Mouse (Mus musculus) MEL (cell line): Measurements from ENCODE around the gene Nxpe2. TPM values are rescaled to one million over a fixed set of nuclear protein-coding genes. Genes with fewer than 3 reads are reported as not detected.

Experiments used
- DNase-seq: peaks from one replicate; pipeline ENCODE4 v3.0.0; 2011; ENCODE audit warnings: low read depth, low spot score
- H3K27ac ChIP-seq: 2 replicates; pipeline ENCODE4 v1.5.1; 2012; ENCODE audit warnings: low read depth, mild to moderate bottlenecking, control low read depth, low read length, moderate library complexity; ENCODE audit not compliant: control insufficient read depth
- H3K27me3 ChIP-seq, 2 experiments: fragments of 150-350 bp in 1 of 2; sonication (generic) in 1 of 2; 2 replicates each; pipeline ENCODE4 v1.6.1; 2012; ENCODE audit warnings: low read length in 2 of 2, mild to moderate bottlenecking in 2 of 2, improper control_type of control experiment in 1 of 2, moderate library complexity in 1 of 2; ENCODE audit not compliant: insufficient read depth in 2 of 2, control insufficient read depth in 1 of 2
- H3K36me3 ChIP-seq, 2 experiments: 2 replicates each; pipeline ENCODE4 v1.6.1; 2012 to 2014; ENCODE audit warnings: low read length in 2 of 2, improper control_type of control experiment in 1 of 2, inconsistent platforms in 1 of 2, mild to moderate bottlenecking in 1 of 2; ENCODE audit not compliant: insufficient read depth in 2 of 2, control insufficient read depth in 1 of 2
- H3K4me1 ChIP-seq, 2 experiments: fragments of 150-350 bp in 1 of 2; sonication (generic) in 1 of 2; 2 replicates each; pipeline ENCODE4 v1.6.1; 2012; ENCODE audit warnings: low read length in 2 of 2, improper control_type of control experiment in 1 of 2, mild to moderate bottlenecking in 1 of 2; ENCODE audit not compliant: insufficient read depth in 2 of 2, control insufficient read depth in 1 of 2
- H3K4me3 ChIP-seq, 2 experiments: fragments of 150-350 bp in 1 of 2; sonication (generic) in 1 of 2; 2 replicates each; pipeline ENCODE4 v1.5.1; 2012; ENCODE audit warnings: low read depth in 2 of 2, low read length in 2 of 2, mild to moderate bottlenecking in 2 of 2, moderate library complexity in 2 of 2, control low read depth in 1 of 2, improper control_type of control experiment in 1 of 2; ENCODE audit not compliant: control insufficient read depth in 1 of 2, insufficient read depth in 1 of 2
- H3K79me2 ChIP-seq: 2 replicates; pipeline ENCODE4 v1.6.1; 2012; ENCODE audit warnings: mild to moderate bottlenecking, low read length, moderate library complexity; ENCODE audit not compliant: control insufficient read depth, poor library complexity, insufficient read depth
- H3K9ac ChIP-seq: 2 replicates; pipeline ENCODE4 v1.6.1; 2012; ENCODE audit warnings: low read depth, mild to moderate bottlenecking, control low read depth, low read length, moderate library complexity; ENCODE audit not compliant: control insufficient read depth, poor library complexity, severe bottlenecking
- H3K9me3 ChIP-seq: fragments of 150-350 bp; sonication (generic); replicated peaks from 2 replicates; pipeline ENCODE4 v1.6.1; 2012; ENCODE audit warnings: mild to moderate bottlenecking, low read length, improper control_type of control experiment, moderate library complexity; ENCODE audit not compliant: insufficient read depth
- BHLHE40 ChIP-seq: IDR thresholded peaks from 2 replicates; pipeline ENCODE4 v1.6.1; 2012; ENCODE audit warnings: low read depth, mild to moderate bottlenecking, inconsistent platforms, low read length, improper control_type of control experiment, borderline replicate concordance
- CHD1 ChIP-seq: IDR thresholded peaks from 2 replicates; pipeline ENCODE4 v1.6.1; 2012; ENCODE audit warnings: low read depth, mild to moderate bottlenecking, inconsistent platforms, low read length, improper control_type of control experiment
- CTCF ChIP-seq, 3 experiments: IDR thresholded peaks in 2 of 3; conservative IDR thresholded peaks in 1 of 3; 2 replicates each; pipeline ENCODE4 v1.5.1; 2011 to 2012; ENCODE audit warnings: low read length in 3 of 3, low read depth in 2 of 3, mild to moderate bottlenecking in 2 of 3, improper control_type of control experiment in 1 of 3, inconsistent platforms in 1 of 3, mixed read lengths in 1 of 3, moderate library complexity in 1 of 3; ENCODE audit not compliant: control insufficient read depth in 1 of 3, insufficient read depth in 1 of 3, poor library complexity in 1 of 3, severe bottlenecking in 1 of 3
- E2F4 ChIP-seq: IDR thresholded peaks from 2 replicates; pipeline ENCODE4 v1.6.1; 2011; ENCODE audit warnings: low read depth, low read length, improper control_type of control experiment, borderline replicate concordance
- EP300 ChIP-seq, 2 experiments: IDR thresholded peaks; 2 replicates each; pipeline ENCODE4 v1.6.1; 2011; ENCODE audit warnings: improper control_type of control experiment in 2 of 2, low read length in 2 of 2, low read depth in 1 of 2, mild to moderate bottlenecking in 1 of 2
- GABPA ChIP-seq: IDR thresholded peaks from 2 replicates; pipeline ENCODE4 v1.6.1; 2012; ENCODE audit warnings: low read depth, mild to moderate bottlenecking, inconsistent platforms, low read length, improper control_type of control experiment, moderate library complexity
- GATA1 ChIP-seq: IDR thresholded peaks from 2 replicates; pipeline ENCODE4 v1.6.1; 2011; ENCODE audit warnings: low read depth, low read length, improper control_type of control experiment
- HCFC1 ChIP-seq: IDR thresholded peaks from 2 replicates; pipeline ENCODE4 v1.6.1; 2012; ENCODE audit warnings: low read depth, mild to moderate bottlenecking, inconsistent platforms, low read length, improper control_type of control experiment, moderate library complexity
- KAT2A ChIP-seq: conservative IDR thresholded peaks from 2 replicates; pipeline ENCODE4 v1.6.1; 2012; ENCODE audit warnings: low read depth, low read length, improper control_type of control experiment, inconsistent platforms
- MAZ ChIP-seq: IDR thresholded peaks from 2 replicates; pipeline ENCODE4 v1.6.1; 2012; ENCODE audit warnings: low read depth, mild to moderate bottlenecking, inconsistent platforms, low read length, improper control_type of control experiment
- MXI1 ChIP-seq: IDR thresholded peaks from 2 replicates; pipeline ENCODE4 v1.6.1; 2011; ENCODE audit warnings: mild to moderate bottlenecking, low read depth, low read length, improper control_type of control experiment
- MYC ChIP-seq: IDR thresholded peaks from 2 replicates; pipeline ENCODE4 v1.6.1; 2011; ENCODE audit warnings: low read depth, mild to moderate bottlenecking, low read length, improper control_type of control experiment, moderate library complexity
- NELFE ChIP-seq: IDR thresholded peaks from 2 replicates; pipeline ENCODE4 v1.6.1; 2011; ENCODE audit warnings: low read depth, low read length, improper control_type of control experiment
- NRF1 ChIP-seq: IDR thresholded peaks from 2 replicates; pipeline ENCODE4 v1.6.1; 2014; ENCODE audit warnings: low read depth, mild to moderate bottlenecking, inconsistent platforms, low read length, improper control_type of control experiment, moderate library complexity; ENCODE audit not compliant: poor library complexity, insufficient read depth, severe bottlenecking
- POLR2AphosphoS2 ChIP-seq: IDR thresholded peaks from 2 replicates; pipeline ENCODE4 v1.6.1; 2011; ENCODE audit warnings: low read length, improper control_type of control experiment
- RCOR1 ChIP-seq: IDR thresholded peaks from 2 replicates; pipeline ENCODE4 v1.6.1; 2012; ENCODE audit warnings: low read depth, mild to moderate bottlenecking, inconsistent platforms, low read length, improper control_type of control experiment
- SIN3A ChIP-seq: IDR thresholded peaks from 2 replicates; pipeline ENCODE4 v1.6.1; 2012; ENCODE audit warnings: low read length, improper control_type of control experiment, inconsistent platforms
- TAL1 ChIP-seq: IDR thresholded peaks from 2 replicates; pipeline ENCODE4 v1.6.1; 2012; ENCODE audit warnings: mild to moderate bottlenecking, inconsistent platforms, low read length, moderate library complexity, mixed read lengths
- TBP ChIP-seq: IDR thresholded peaks from 2 replicates; pipeline ENCODE4 v1.8.0; 2011; ENCODE audit warnings: low read depth, low read length, improper control_type of control experiment
- TCF12 ChIP-seq: IDR thresholded peaks from 2 replicates; pipeline ENCODE4 v1.6.1; 2014; ENCODE audit warnings: low read depth, mild to moderate bottlenecking, inconsistent platforms, low read length, improper control_type of control experiment, moderate library complexity
- USF1 ChIP-seq: IDR thresholded peaks from 2 replicates; pipeline ENCODE4 v1.6.1; 2014; ENCODE audit warnings: low read depth, mild to moderate bottlenecking, inconsistent platforms, low read length, improper control_type of control experiment, moderate library complexity
- ZC3H11A ChIP-seq: IDR thresholded peaks from 2 replicates; pipeline ENCODE4 v1.6.1; 2012; ENCODE audit warnings: low read depth, mild to moderate bottlenecking, inconsistent platforms, low read length, improper control_type of control experiment
- ZKSCAN1 ChIP-seq: IDR thresholded peaks from 2 replicates; pipeline ENCODE4 v1.6.1; 2012; ENCODE audit warnings: low read depth, mild to moderate bottlenecking, inconsistent platforms, low read length, improper control_type of control experiment, moderate library complexity
- ZNF384 ChIP-seq: IDR thresholded peaks from 2 replicates; pipeline ENCODE4 v1.6.1; 2012; ENCODE audit warnings: low read depth, mild to moderate bottlenecking, inconsistent platforms, low read length, improper control_type of control experiment
- polyA plus RNA-seq, 2 experiments: library from polyadenylated mRNA; stranded (reverse) in 1 of 2; unstranded in 1 of 2; fragments of >175 nt in 1 of 2; fragments of >200 nt in 1 of 2; gene quantifications; 2 replicates each; pipeline versions ENCODE4 v1.2.1 to v1.2.4; 2012; ENCODE audit warnings: low replicate concordance in 2 of 2, low read depth in 1 of 2; ENCODE audit not compliant: insufficient read length in 2 of 2, insufficient read depth in 1 of 2, missing spikeins in 1 of 2
- total RNA-seq: library from RNA; depleted of rRNA; stranded (reverse); fragments of 300-350 nt; gene quantifications from 2 replicates; pipeline ENCODE4 v1.2.3, GENCODE M21; 2012

Nxpe2 gene
- total and polyA plus RNA-seq, 3 experiments = 3.1 to 3.5 TPM; not detected in 1

DNA sequence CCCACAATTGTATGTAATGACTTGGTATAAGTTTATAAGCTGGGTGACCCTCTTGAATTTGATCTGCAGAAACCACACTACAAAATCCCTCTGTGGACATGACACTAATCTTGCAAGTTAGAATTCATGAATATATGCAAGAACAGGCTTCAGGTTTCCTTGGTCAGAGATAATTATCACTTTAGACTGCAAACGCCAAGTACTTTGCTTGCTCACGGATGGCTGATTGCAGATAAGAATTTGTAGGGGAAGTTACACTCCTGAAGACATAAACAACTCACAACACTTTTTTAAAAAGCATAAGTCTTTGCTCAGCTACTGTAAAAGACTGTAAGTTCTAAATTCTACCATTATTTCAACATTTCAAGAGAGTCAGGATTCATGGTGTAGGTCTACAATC is 21.1 kb upstream of the Nxpe2 start (continued):
- TF ChIP-seq EP300 (IDR thresholded peaks at IDR 0.05; ENCODE audit: low read depth in 1 of 2, low read length in 2 of 2) = peak; percentile 61 to 84

DNA sequence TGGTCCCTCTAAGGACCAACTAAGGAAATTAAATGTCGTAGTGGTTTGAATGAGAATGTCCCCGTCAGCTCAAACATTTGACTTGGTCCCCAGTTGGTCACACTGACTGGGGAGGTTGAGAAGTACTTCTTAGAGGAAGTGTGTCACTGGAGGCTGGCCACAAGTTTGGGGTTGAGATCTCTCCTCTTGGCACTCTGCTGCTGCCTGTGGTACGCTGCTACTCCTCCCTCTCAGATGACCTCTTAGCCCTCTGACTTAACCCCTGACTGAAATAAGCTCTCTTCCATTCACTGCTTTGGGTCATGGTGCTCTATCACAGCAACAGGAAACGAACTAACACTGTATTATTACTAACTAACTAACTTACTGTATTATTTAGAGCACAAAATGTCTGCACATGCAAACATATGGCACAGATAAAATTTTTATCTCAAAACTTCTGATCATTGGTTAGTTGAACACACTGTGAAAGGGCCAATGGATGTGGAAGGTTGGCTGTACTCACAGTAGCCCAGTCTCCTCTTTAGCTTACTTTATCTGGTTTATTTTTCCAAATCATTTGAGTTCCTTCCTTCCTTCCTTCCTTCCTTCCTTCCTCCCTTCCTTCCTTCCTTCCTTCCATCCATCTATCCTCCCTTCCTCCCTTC is 20.1 kb upstream of the Nxpe2 start:
- H3K9me3 ChIP-seq = no peaks in the 10 kb centered on the region
- no peak for TF ChIP-seq SIN3A
- 0 out of 2 replicates have a peak, but pooled peaks have one; percentile 46 for TF ChIP-seq GATA1
- 0 out of 2 replicates have a peak, but pooled peaks have one; percentile 21 for TF ChIP-seq TCF12
- TF ChIP-seq BHLHE40 = peak; percentile 25; the same call in 1 of the 2 replicates
- H3K4me1 ChIP-seq = peaks cover 7 to 10% of the 10 kb centered on the region in 2 experiments
- DNase-seq = peak; percentile 61
- no peak overlapping the region for H3K4me3 ChIP-seq
- H3K79me2 ChIP-seq = no peaks in the 10 kb centered on the region
- no peaks in the 10 kb centered on the region for H3K27me3 ChIP-seq
- H3K9ac ChIP-seq = no peak overlapping the region
- peaks cover 3 to 16% of the 10 kb centered on the region in 2 experiments for H3K36me3 ChIP-seq
- peak overlapping the region; percentile 61 for H3K27ac ChIP-seq

DNA sequence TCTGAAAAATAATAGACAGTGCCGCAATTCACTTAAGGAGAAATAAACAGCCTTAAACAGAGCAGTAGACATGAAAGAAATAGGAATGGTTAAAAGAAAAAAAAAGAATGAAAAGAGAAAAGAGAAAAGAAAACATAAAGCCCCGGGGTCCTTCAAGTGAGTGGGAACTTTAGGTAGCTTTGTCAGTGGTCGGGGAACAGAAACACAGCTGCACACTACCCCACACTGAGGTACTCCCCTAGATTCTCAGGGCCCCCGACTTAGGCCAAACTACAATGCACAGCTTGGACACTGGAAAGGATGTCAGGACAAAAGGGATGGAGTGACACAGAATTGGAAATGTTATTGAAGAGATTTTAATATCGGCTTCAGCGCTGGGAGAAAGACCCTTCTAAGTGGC is 9.5 kb upstream of the Nxpe2 start:
- peaks cover 4% of the 10 kb centered on the region; the same call in 1 of the 2 replicates for H3K79me2 ChIP-seq
- peak; percentile 75 for DNase-seq
- H3K9me3 ChIP-seq = no peaks in the 10 kb centered on the region
- H3K9ac ChIP-seq = peak overlapping the region; percentile 60
- H3K4me3 ChIP-seq = peak overlapping the region; percentile 58 to 62
- no peaks in the 10 kb centered on the region for H3K27me3 ChIP-seq
- peaks cover 10 to 21% of the 10 kb centered on the region in 2 experiments for H3K4me1 ChIP-seq
- H3K36me3 ChIP-seq = peaks cover 0 to 12% of the 10 kb centered on the region in 2 experiments; a peak in 2 of 4 replicates
- H3K27ac ChIP-seq = peak overlapping the region; percentile 92
- TF ChIP-seq NELFE = no peak
- no peak for TF ChIP-seq ZC3H11A
- no peak for TF ChIP-seq MYC
- no peak for TF ChIP-seq SIN3A
- TF ChIP-seq RCOR1 = no peak
- no peak for TF ChIP-seq MXI1
- no peak for TF ChIP-seq ZKSCAN1
- no peak for TF ChIP-seq CHD1
- 0 out of 2 replicates have a peak, but pooled peaks have one; percentile 15 for TF ChIP-seq E2F4
- TF ChIP-seq MAZ = peak; percentile 27
- no peak for TF ChIP-seq CTCF (IDR thresholded peaks at IDR 0.05 in 2 of 3, conservative IDR thresholded peaks at IDR 0.05 in 1 of 3; ENCODE audit: control insufficient read depth in 1 of 3, insufficient read depth in 1 of 3, low read depth in 2 of 3, low read length in 3 of 3, poor library complexity in 1 of 3, severe bottlenecking in 1 of 3)
- no peak for TF ChIP-seq USF1
- TF ChIP-seq GABPA = no peak
- TF ChIP-seq ZNF384 = no peak
- TF ChIP-seq HCFC1 = peak; percentile 65
- no peak for TF ChIP-seq TAL1
- TF ChIP-seq KAT2A = no peak
- no peak for TF ChIP-seq NRF1
- TF ChIP-seq POLR2AphosphoS2 = no peak
- no peak for TF ChIP-seq TBP
